Mouse (Mus musculus) ES-E14 (cell line): ENCODE data around the gene Bcar3. TPM values are rescaled to one million over a fixed set of nuclear protein-coding genes. Genes with fewer than 3 reads are reported as not detected.

ENCODE experiments used
- DNase-seq: peaks from one replicate; pipeline ENCODE4 v3.0.0-alpha.2; 2013; ENCODE audit warnings: low read depth, low spot score
- H3K27ac ChIP-seq: 2 replicates; pipeline ENCODE4 v1.5.1; 2012; ENCODE audit warnings: low read depth, mild to moderate bottlenecking, low read length, moderate library complexity, mixed read lengths; ENCODE audit not compliant: poor library complexity, insufficient read depth, severe bottlenecking
- H3K36me3 ChIP-seq: 2 replicates; pipeline ENCODE4 v1.6.1; 2012; ENCODE audit warnings: mild to moderate bottlenecking, low read length, moderate library complexity, mixed read lengths; ENCODE audit not compliant: control insufficient read depth, poor library complexity, insufficient read depth, severe bottlenecking
- H3K4me1 ChIP-seq, 2 experiments: fragments of 150-350 bp in 1 of 2; sonication (generic) in 1 of 2; 2 replicates each; pipeline ENCODE4 v1.6.1; 2012; ENCODE audit warnings: low read length in 2 of 2, mild to moderate bottlenecking in 1 of 2, mixed read lengths in 1 of 2; ENCODE audit not compliant: control insufficient read depth in 2 of 2, insufficient read depth in 2 of 2, poor library complexity in 1 of 2
- H3K4me3 ChIP-seq, 2 experiments: fragments of 150-350 bp in 1 of 2; sonication (generic) in 1 of 2; 2 replicates each; pipeline ENCODE4 v1.5.1; 2012; ENCODE audit warnings: low read length in 2 of 2, low read depth in 1 of 2, mild to moderate bottlenecking in 1 of 2, mixed read lengths in 1 of 2; ENCODE audit not compliant: insufficient read depth in 1 of 2, poor library complexity in 1 of 2, severe bottlenecking in 1 of 2
- H3K9ac ChIP-seq: 2 replicates; pipeline ENCODE4 v1.6.1; 2012; ENCODE audit warnings: low read depth, mild to moderate bottlenecking, low read length, mixed read lengths; ENCODE audit not compliant: poor library complexity, insufficient read depth, severe bottlenecking
- H3K9me3 ChIP-seq: fragments of 150-350 bp; sonication (generic); 2 replicates; pipeline ENCODE4 v1.6.1; 2012; ENCODE audit warnings: low read depth, mild to moderate bottlenecking, low read length; ENCODE audit not compliant: control insufficient read depth, insufficient read depth
- CHD2 ChIP-seq: IDR thresholded peaks from 2 replicates; pipeline ENCODE4 v1.6.1; 2014; ENCODE audit warnings: mild to moderate bottlenecking, low read depth, low read length, inconsistent platforms
- HCFC1 ChIP-seq: IDR thresholded peaks from 2 replicates; pipeline ENCODE4 v1.6.1; 2012; ENCODE audit warnings: low read length, inconsistent platforms, borderline replicate concordance; ENCODE audit not compliant: insufficient read depth
- MAFK ChIP-seq: IDR thresholded peaks from 2 replicates; pipeline ENCODE4 v1.6.1; 2014; ENCODE audit warnings: mild to moderate bottlenecking, low read depth, low read length, inconsistent platforms; ENCODE audit not compliant: insufficient read depth
- ZC3H11A ChIP-seq: IDR thresholded peaks from 2 replicates; pipeline ENCODE4 v1.6.1; 2012; ENCODE audit warnings: low read depth, mild to moderate bottlenecking, inconsistent platforms, low read length, borderline replicate concordance
- ZNF384 ChIP-seq: IDR thresholded peaks from 2 replicates; pipeline ENCODE4 v1.6.1; 2012; ENCODE audit warnings: low read depth, low read length, inconsistent platforms
- in situ Hi-C, 2 experiments: fragments of 600-800 bp; cut with MboI; formaldehyde crosslinking; loops; one replicate each; pipeline ENCODE4 v1.15.1; 2025; ENCODE audit warnings: low sequenced_read_pairs in 2 of 2, inconsistent platforms in 1 of 2; ENCODE audit not compliant: unreplicated experiment in 2 of 2
- total RNA-seq: library from RNA; depleted of rRNA; stranded (reverse); fragments of 300-350 nt; gene quantifications from 2 replicates; pipeline ENCODE4 v1.2.3, GENCODE M21; 2012

Gene Bcar3
- total RNA-seq, 1 experiment = 24.5 TPM

- DNase-seq = no peak
- Histone ChIP-seq H3K27ac (no peak overlapping the region), H3K9ac (peak overlapping the region; percentile 91; the same call in 1 of the 2 replicates)
These were observed 127.2 kb downstream of the Bcar3 start for GRCm38 (mm10) chr3:122421042-122421702.

GRCm38 (mm10) chr3:122421802-122422201 is 127.9 kb downstream of the Bcar3 start:
- DNase-seq = no peak
- TF ChIP-seq ZC3H11A = no peak
- no peak for TF ChIP-seq HCFC1
- no peak for TF ChIP-seq MAFK
- TF ChIP-seq ZNF384 = no peak
- no peak for TF ChIP-seq CHD2
- in situ Hi-C loops = no loop called here
- Histone ChIP-seq H3K9ac (no peak overlapping the region), H3K4me3 (0 out of 4 replicates have a peak overlapping the region, but pooled peaks of 1 of the 2 experiments have one; percentile 10), H3K9me3 (no peaks in the 10 kb centered on the region), H3K27ac (no peak overlapping the region), H3K36me3 (peaks cover 12% of the 10 kb centered on the region), H3K4me1 (peaks cover 0 to 20% of the 10 kb centered on the region in 2 experiments; a peak in 3 of 4 replicates)

More at GRCm38 (mm10) chr3:122421042-122421702, 127.2 kb downstream of the Bcar3 start:
- in situ Hi-C loops = no loop called here
- no peak for TF ChIP-seq HCFC1
- no peak for TF ChIP-seq ZNF384
- TF ChIP-seq CHD2 = no peak
- no peak for TF ChIP-seq MAFK
- no peak for TF ChIP-seq ZC3H11A
- Histone ChIP-seq H3K4me3 (peak overlapping the region; percentile 94), H3K36me3 (peaks cover 7% of the 10 kb centered on the region; the same call in 1 of the 2 replicates), H3K9me3 (no peaks in the 10 kb centered on the region), H3K4me1 (peaks cover 0 to 20% of the 10 kb centered on the region in 2 experiments; a peak in 3 of 4 replicates)

GRCm38 (mm10) chr3:122422276-122422675 is 128.3 kb downstream of the Bcar3 start:
- H3K9me3 ChIP-seq = no peaks in the 10 kb centered on the region
- TF ChIP-seq ZC3H11A = no peak
- TF ChIP-seq ZNF384 = no peak
- no peak for TF ChIP-seq HCFC1
- TF ChIP-seq CHD2 = no peak
- TF ChIP-seq MAFK = no peak
- H3K9ac ChIP-seq = no peak overlapping the region
- in situ Hi-C loops = no loop called here
- H3K4me3 ChIP-seq = no peak overlapping the region
- peaks cover 0 to 20% of the 10 kb centered on the region in 2 experiments; a peak in 3 of 4 replicates for H3K4me1 ChIP-seq
- DNase-seq = no peak
- H3K27ac ChIP-seq = no peak overlapping the region
- H3K36me3 ChIP-seq = peaks cover 14% of the 10 kb centered on the region

- H3K4me1 ChIP-seq = peaks cover 0 to 23% of the 10 kb centered on the region in 2 experiments; a peak in 3 of 4 replicates
- no peaks in the 10 kb centered on the region for H3K9me3 ChIP-seq
These were observed 129.7 kb downstream of the Bcar3 start for GRCm38 (mm10) chr3:122423643-122424042.

GRCm38 (mm10) chr3:122428325-122428821 is 134.4 kb downstream of the Bcar3 start:
- Histone ChIP-seq H3K4me3 (no peak overlapping the region), H3K27ac (no peak overlapping the region), H3K4me1 (peaks cover 4 to 28% of the 10 kb centered on the region in 2 experiments; a peak in 2 of 4 replicates), H3K9me3 (no peaks in the 10 kb centered on the region), H3K36me3 (peaks cover 24% of the 10 kb centered on the region), H3K9ac (no peak overlapping the region)
- TF ChIP-seq HCFC1 = no peak
- TF ChIP-seq MAFK = no peak
- no peak for TF ChIP-seq ZC3H11A
- TF ChIP-seq CHD2 = no peak
- no peak for TF ChIP-seq ZNF384
- in situ Hi-C loops = no loop called here
- no peak for DNase-seq

More at GRCm38 (mm10) chr3:122423643-122424042, 129.7 kb downstream of the Bcar3 start:
- Histone ChIP-seq H3K4me3 (no peak overlapping the region), H3K36me3 (peaks cover 21% of the 10 kb centered on the region), H3K9ac (no peak overlapping the region), H3K27ac (no peak overlapping the region)
- DNase-seq = no peak
- in situ Hi-C loops = no loop called here
- no peak for TF ChIP-seq MAFK
- no peak for TF ChIP-seq ZNF384
- TF ChIP-seq CHD2 = no peak
- no peak for TF ChIP-seq HCFC1
- no peak for TF ChIP-seq ZC3H11A
